Mouse (Mus musculus) liver, postnatal 0 days (tissue): ENCODE data around the gene Vps13a.

Experiments used
- CTCF ChIP-seq: sonication (generic); IDR thresholded peaks from 2 replicates; pipeline ENCODE4 v1.5.1; 2016; ENCODE audit warnings: antibody characterized with exemption, low read depth
- EP300 ChIP-seq: IDR thresholded peaks from 2 replicates; pipeline ENCODE4 v1.6.1; 2016; ENCODE audit warnings: antibody characterized with exemption, low read depth, mild to moderate bottlenecking

DNA sequence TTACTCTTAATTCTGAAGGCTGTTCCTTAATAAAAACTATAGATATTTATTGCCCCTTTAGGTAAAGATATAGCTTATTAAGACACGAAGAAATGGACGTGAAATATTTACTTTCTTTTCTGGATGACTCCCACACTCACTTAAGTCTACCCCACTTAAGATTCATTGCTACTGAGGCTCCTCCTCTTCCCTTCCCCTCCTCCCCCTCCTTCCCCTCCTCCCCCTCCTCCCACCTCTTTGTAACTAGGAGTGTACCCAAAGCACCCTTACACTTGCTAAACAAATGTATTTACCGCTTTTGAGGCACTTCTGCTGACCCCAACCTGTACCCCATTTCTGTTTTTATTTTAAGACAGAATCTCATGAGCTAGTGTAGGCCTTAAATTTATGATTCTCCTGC is 24.4 kb upstream of the Vps13a start:
- TF ChIP-seq CTCF (no peak), EP300 (no peak)
